Mouse (Mus musculus) spleen, adult 2 months (tissue): ENCODE measurements around the gene Efhc2.

Experiments
- CTCF ChIP-seq: fragments of 200-500 bp; IDR thresholded peaks from 2 replicates; pipeline ENCODE4 v1.5.1; 2011; ENCODE audit warnings: mild to moderate bottlenecking, inconsistent platforms; ENCODE audit not compliant: insufficient read depth, insufficient read length, insufficient replicate concordance; ENCODE audit errors: extremely low read depth
- POLR2A ChIP-seq: fragments of 200-500 bp; IDR thresholded peaks from 2 replicates; pipeline ENCODE4 v1.6.1; 2011; ENCODE audit warnings: low read depth, low read length, inconsistent platforms

DNA sequence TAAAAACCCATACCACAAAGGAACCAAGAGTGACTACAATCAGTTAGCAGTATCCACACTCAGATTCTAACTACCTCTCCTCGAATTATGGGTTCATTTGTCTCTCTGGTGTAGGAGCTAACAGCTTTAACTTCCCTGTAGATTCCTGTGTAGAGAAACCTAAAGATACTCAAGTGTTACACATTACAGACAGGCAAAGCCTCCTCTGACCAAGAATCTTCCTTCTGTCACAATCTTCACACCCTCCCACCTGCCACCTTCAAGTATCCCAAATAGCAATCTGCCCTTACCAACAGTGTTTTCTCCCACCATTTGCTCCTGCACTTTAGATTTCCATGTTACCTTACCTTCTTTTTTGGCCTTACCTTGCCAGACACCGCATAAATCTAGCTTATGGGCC lies 35.3 kb downstream of the Efhc2 start:
- TF ChIP-seq CTCF (no peak), POLR2A (no peak)
